Mouse (Mus musculus) E14TG2a.4 (cell line): ENCODE results near the gene Frat1.
A peak's percentile ranks its signal among the peaks of the same experiment; 100 is the strongest.

Experiments used
- H3K27me3 ChIP-seq: 2 replicates; pipeline ENCODE4 v1.6.1; 2014; ENCODE audit warnings: low read length, control low read depth; ENCODE audit not compliant: insufficient read depth
- H3K36me3 ChIP-seq: 2 replicates; pipeline ENCODE4 v1.6.1; 2014; ENCODE audit warnings: low read length, control low read depth; ENCODE audit not compliant: insufficient read depth
- H3K4me1 ChIP-seq: replicated peaks from 2 replicates; pipeline ENCODE4 v1.6.1; 2014; ENCODE audit warnings: low read depth, low read length, control low read depth
- H3K4me3 ChIP-seq: replicated peaks from 2 replicates; pipeline ENCODE4 v1.5.1; 2014; ENCODE audit warnings: mild to moderate bottlenecking, low read length
- H3K9me3 ChIP-seq: 2 replicates; pipeline ENCODE4 v1.6.1; 2014; ENCODE audit warnings: low read length, control low read depth
- CTCF ChIP-seq: conservative IDR thresholded peaks from 2 replicates; pipeline ENCODE4 v1.5.1; 2014; ENCODE audit warnings: low read length
- NANOG ChIP-seq: IDR thresholded peaks from 2 replicates; pipeline ENCODE4 v1.6.1; 2014; ENCODE audit warnings: borderline replicate concordance, low read length, mixed read lengths
- POU5F1 ChIP-seq: IDR thresholded peaks from 2 replicates; pipeline ENCODE4 v1.6.1; 2014; ENCODE audit warnings: low read length, borderline replicate concordance

The Frat1 gene

GRCm38 (mm10) chr19:41808104-41808634 lies 21.6 kb upstream of the Frat1 start:
- TF ChIP-seq CTCF (no peak), NANOG (no peak), POU5F1 (no peak)
- H3K27me3 ChIP-seq = peaks cover 6% of the 10 kb centered on the region
- H3K36me3 ChIP-seq = no peaks in the 10 kb centered on the region
- no peak overlapping the region for H3K4me3 ChIP-seq
- H3K4me1 ChIP-seq = peaks cover 2% of the 10 kb centered on the region
- peaks cover 7% of the 10 kb centered on the region for H3K9me3 ChIP-seq

- Histone ChIP-seq H3K36me3 (no peaks in the 10 kb centered on the region), H3K4me3 (no peak overlapping the region), H3K9me3 (peaks cover 11% of the 10 kb centered on the region), H3K27me3 (peaks cover 16% of the 10 kb centered on the region), H3K4me1 (no peaks in the 10 kb centered on the region)
- no peak for TF ChIP-seq NANOG
- no peak for TF ChIP-seq CTCF
- no peak for TF ChIP-seq POU5F1
Measured at GRCm38 (mm10) chr19:41810074-41810473, 19.7 kb upstream of the Frat1 start.

GRCm38 (mm10) chr19:41812525-41812924 lies 17.2 kb upstream of the Frat1 start:
- Histone ChIP-seq H3K36me3 (no peaks in the 10 kb centered on the region), H3K27me3 (peaks cover 20% of the 10 kb centered on the region), H3K9me3 (peaks cover 4% of the 10 kb centered on the region; the same call in 1 of the 2 replicates), H3K4me1 (peaks cover 14% of the 10 kb centered on the region), H3K4me3 (no peak overlapping the region)
- no peak for TF ChIP-seq NANOG

- TF ChIP-seq POU5F1 = no peak
- TF ChIP-seq NANOG = no peak
- TF ChIP-seq CTCF = no peak
- H3K4me1 ChIP-seq = peaks cover 20% of the 10 kb centered on the region
- H3K36me3 ChIP-seq = no peaks in the 10 kb centered on the region
- no peak overlapping the region for H3K4me3 ChIP-seq
- H3K9me3 ChIP-seq = peaks cover 4% of the 10 kb centered on the region; the same call in 1 of the 2 replicates
- peaks cover 20% of the 10 kb centered on the region for H3K27me3 ChIP-seq
Measured at GRCm38 (mm10) chr19:41813374-41813773, 16.4 kb upstream of the Frat1 start.

- Histone ChIP-seq H3K36me3 (no peaks in the 10 kb centered on the region), H3K4me3 (no peak overlapping the region), H3K27me3 (peaks cover 21% of the 10 kb centered on the region), H3K9me3 (peaks cover 4% of the 10 kb centered on the region; the same call in 1 of the 2 replicates), H3K4me1 (peaks cover 29% of the 10 kb centered on the region)
- TF ChIP-seq POU5F1 (no peak), NANOG (no peak), CTCF (no peak)
Measured at GRCm38 (mm10) chr19:41816410-41816809, 13.4 kb upstream of the Frat1 start.

- Histone ChIP-seq H3K4me1 (peaks cover 31% of the 10 kb centered on the region), H3K4me3 (no peak overlapping the region), H3K27me3 (peaks cover 21% of the 10 kb centered on the region), H3K9me3 (peaks cover 4% of the 10 kb centered on the region; the same call in 1 of the 2 replicates), H3K36me3 (no peaks in the 10 kb centered on the region)
- no peak for TF ChIP-seq CTCF
- TF ChIP-seq NANOG = no peak
- TF ChIP-seq POU5F1 = no peak
Measured at GRCm38 (mm10) chr19:41816915-41817314, 12.9 kb upstream of the Frat1 start.

GRCm38 (mm10) chr19:41817325-41817724 lies 12.4 kb upstream of the Frat1 start:
- no peaks in the 10 kb centered on the region for H3K36me3 ChIP-seq
- peaks cover 21% of the 10 kb centered on the region for H3K27me3 ChIP-seq
- 0 out of 2 replicates have a peak overlapping the region, but pooled peaks have one; percentile 32 for H3K4me3 ChIP-seq
- peaks cover 4% of the 10 kb centered on the region; the same call in 1 of the 2 replicates for H3K9me3 ChIP-seq
- no peak for TF ChIP-seq CTCF
- no peak for TF ChIP-seq NANOG
- TF ChIP-seq POU5F1 = no peak
- peaks cover 31% of the 10 kb centered on the region for H3K4me1 ChIP-seq

- H3K4me3 ChIP-seq = no peak overlapping the region
- TF ChIP-seq POU5F1 = no peak
- TF ChIP-seq CTCF = no peak
- no peak for TF ChIP-seq NANOG
Measured at GRCm38 (mm10) chr19:41818749-41819148, 11.0 kb upstream of the Frat1 start.

GRCm38 (mm10) chr19:41821436-41821835 lies 8.3 kb upstream of the Frat1 start:
- peaks cover 28% of the 10 kb centered on the region for H3K4me1 ChIP-seq
- peaks cover 15% of the 10 kb centered on the region for H3K27me3 ChIP-seq
- H3K4me3 ChIP-seq = no peak overlapping the region
- TF ChIP-seq POU5F1 (no peak), CTCF (no peak), NANOG (peak; percentile 25; the same call in 1 of the 2 replicates)
- H3K9me3 ChIP-seq = no peaks in the 10 kb centered on the region
- no peaks in the 10 kb centered on the region for H3K36me3 ChIP-seq

More at GRCm38 (mm10) chr19:41818749-41819148, 11.0 kb upstream of the Frat1 start:
- H3K36me3 ChIP-seq = no peaks in the 10 kb centered on the region
- H3K9me3 ChIP-seq = peaks cover 3% of the 10 kb centered on the region; the same call in 1 of the 2 replicates
- H3K27me3 ChIP-seq = peaks cover 26% of the 10 kb centered on the region
- H3K4me1 ChIP-seq = peaks cover 31% of the 10 kb centered on the region
